Mouse (Mus musculus) skeletal muscle tissue, adult 2 months (tissue): Measurements from ENCODE around the gene Trmt10a.
A peak's percentile ranks its signal among the peaks of the same experiment; 100 is the strongest.

Experiments used
- DNase-seq: peaks from one replicate; pipeline ENCODE4 v3.0.0-alpha.2; 2012; ENCODE audit warnings: low read depth, low spot score

Trmt10a gene

GRCm38 (mm10) chr3:138197093-138197492, 53.8 kb downstream of the Trmt10a start:
- peak; percentile 58 for DNase-seq

GRCm38 (mm10) chr3:138197556-138197955, 54.3 kb downstream of the Trmt10a start:
- no peak for DNase-seq

- DNase-seq, result peak; percentile 80
Observed at GRCm38 (mm10) chr3:138197973-138198721, 54.9 kb downstream of the Trmt10a start.

- no peak for DNase-seq
Observed at GRCm38 (mm10) chr3:138198722-138199068, 55.4 kb downstream of the Trmt10a start.

GRCm38 (mm10) chr3:138208821-138209220, 65.6 kb downstream of the Trmt10a start:
- DNase-seq, result no peak
